Mouse (Mus musculus) liver, embryonic 11.5 days (tissue): ENCODE measurements around the gene Calcoco1. TPM values are rescaled to one million over a fixed set of nuclear protein-coding genes. Genes with fewer than 3 reads are reported as not detected.

ENCODE experiments used
- ATAC-seq: fragments of 200-750 bp; cut with Nextera tagmentation; replicated peaks from 2 replicates; pipeline ENCODE4 v1.8.0; 2017; ENCODE audit warnings: moderate number of reproducible peaks, mild to moderate bottlenecking, moderate TSS enrichment, moderate library complexity; ENCODE audit not compliant: low FRiP score
- DNase-seq: peaks from one replicate; pipeline ENCODE4 v3.0.0-alpha.2; 2017; ENCODE audit warnings: low spot score
- H3K27ac ChIP-seq: fragments of 300-500 bp; sonication (generic); 2 replicates; pipeline ENCODE4 v1.5.1; 2014; ENCODE audit warnings: mild to moderate bottlenecking, low read depth, low read length, control low read depth
- H3K27me3 ChIP-seq: fragments of 300-500 bp; sonication (generic); replicated peaks from 2 replicates; pipeline ENCODE4 v1.6.1; 2014; ENCODE audit warnings: low read length, mixed read lengths; ENCODE audit not compliant: control insufficient read depth, insufficient read depth
- H3K36me3 ChIP-seq: fragments of 300-500 bp; sonication (generic); 2 replicates; pipeline ENCODE4 v1.6.1; 2014; ENCODE audit warnings: mild to moderate bottlenecking, low read length, moderate library complexity, mixed read lengths; ENCODE audit not compliant: control insufficient read depth, insufficient read depth
- H3K4me1 ChIP-seq: fragments of 300-500 bp; sonication (generic); replicated peaks from 2 replicates; pipeline ENCODE4 v1.6.1; 2014; ENCODE audit warnings: low read length, mixed read lengths; ENCODE audit not compliant: control insufficient read depth, insufficient read depth
- H3K4me2 ChIP-seq: fragments of 300-500 bp; sonication (generic); 2 replicates; pipeline ENCODE4 v1.6.1; 2014; ENCODE audit warnings: mild to moderate bottlenecking, control low read depth, moderate library complexity
- H3K4me3 ChIP-seq: fragments of 300-500 bp; sonication (generic); 2 replicates; pipeline ENCODE4 v1.5.1; 2014; ENCODE audit warnings: low read depth, low read length, control low read depth
- H3K9ac ChIP-seq: fragments of 300-500 bp; sonication (generic); 2 replicates; pipeline ENCODE4 v1.6.1; 2014; ENCODE audit warnings: low read depth, low read length, control low read depth
- H3K9me3 ChIP-seq: fragments of 300-500 bp; sonication (generic); 2 replicates; pipeline ENCODE4 v1.6.1; 2016; ENCODE audit warnings: low read length, inconsistent platforms, mixed read lengths; ENCODE audit not compliant: control insufficient read depth
- WGBS: fragments of 180-500 bp; shearing (Covaris S2); extraction: QIAGEN DNeasy Blood & Tissue Kit; methylation state at CpG from one replicate; pipeline ENCODE4 v1.1.7; 2014; 5-methylcytosine and 5-hydroxymethylcytosine counted together
- polyA plus RNA-seq: library from polyadenylated mRNA; unstranded; fragments of >200 nt; fragmentation: Nextera tagmentation; extraction: Ambion mirVana; gene quantifications from 2 replicates; pipeline ENCODE4 v1.2.1, GENCODE M21; 2014

The Calcoco1 gene
- polyA plus RNA-seq, result 15.0 and 16.2 TPM in 2 replicates

DNA sequence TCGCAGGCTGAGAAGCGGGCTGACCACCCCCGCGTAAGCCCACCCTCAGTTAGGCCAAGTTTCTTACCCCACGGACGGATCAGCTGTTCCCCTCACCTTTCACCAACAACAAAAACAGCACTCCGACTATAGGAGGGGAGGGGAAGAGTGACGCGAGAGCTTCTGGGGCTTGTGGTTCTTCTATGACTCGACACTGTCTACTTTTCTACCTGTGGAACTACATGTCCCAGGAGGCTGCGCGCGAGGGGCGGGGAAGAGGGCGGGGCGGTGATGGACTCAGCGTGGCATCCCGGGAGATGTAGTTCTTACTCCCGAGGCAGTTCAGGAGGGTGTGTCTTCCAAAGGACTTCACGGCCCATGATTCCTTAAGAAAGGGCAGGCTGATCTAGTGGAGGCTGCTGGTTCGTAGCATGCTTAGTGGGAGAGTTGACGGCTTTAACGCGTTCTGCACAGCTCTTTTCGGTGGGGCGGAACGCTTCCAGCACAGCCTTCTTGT lies at the start of gene Calcoco1:
TSS of gene Calcoco1 (minus strand) at position 199 of the 496 bp plus-strand sequence.
- DNase-seq (peak; percentile 98), ATAC-seq (peak; percentile 100)
- no peaks in the 10 kb centered on the region for H3K27me3 ChIP-seq
- peak within 1 kb of the TSS; percentile 69 for H3K4me3 ChIP-seq
- 2% methylated on average over 27 of the region's 27 CpGs for WGBS
- no peaks in the 10 kb centered on the region for H3K9me3 ChIP-seq
- peak within 1 kb of the TSS; percentile 69 for H3K9ac ChIP-seq
- H3K4me2 ChIP-seq, result peak within 1 kb of the TSS; percentile 86
- H3K27ac ChIP-seq, result no peak within 1 kb of the TSS
- 0 out of 2 replicates have a peak, but pooled peaks cover 2% of the 10 kb centered on the region for H3K4me1 ChIP-seq
- no peaks in the 10 kb centered on the region for H3K36me3 ChIP-seq

GRCm38 (mm10) chr15:102770866-102771265 lies 48.9 kb upstream of the Calcoco1 start:
- H3K9ac ChIP-seq, result no peak overlapping the region
- no peaks in the 10 kb centered on the region for H3K9me3 ChIP-seq
- DNase-seq (no peak), ATAC-seq (no peak)
- no peak overlapping the region for H3K4me3 ChIP-seq
- H3K27ac ChIP-seq, result no peak overlapping the region
- 46% methylated on average over 7 of the region's 7 CpGs for WGBS
- no peaks in the 10 kb centered on the region for H3K4me1 ChIP-seq
- H3K4me2 ChIP-seq, result no peak overlapping the region
- H3K27me3 ChIP-seq, result peaks cover 23% of the 10 kb centered on the region
- no peaks in the 10 kb centered on the region for H3K36me3 ChIP-seq

- peaks cover 36% of the 10 kb centered on the region for H3K27me3 ChIP-seq
- H3K4me3 ChIP-seq, result no peak overlapping the region
- no peak for ATAC-seq
- no peak for DNase-seq
- 35% methylated on average over 2 of the region's 2 CpGs for WGBS
- no peaks in the 10 kb centered on the region for H3K4me1 ChIP-seq
- H3K9me3 ChIP-seq, result no peaks in the 10 kb centered on the region
- no peak overlapping the region for H3K4me2 ChIP-seq
- no peaks in the 10 kb centered on the region for H3K36me3 ChIP-seq
- no peak overlapping the region for H3K9ac ChIP-seq
- H3K27ac ChIP-seq, result no peak overlapping the region
These were observed 43.2 kb upstream of the Calcoco1 start for GRCm38 (mm10) chr15:102765207-102765606.

DNA sequence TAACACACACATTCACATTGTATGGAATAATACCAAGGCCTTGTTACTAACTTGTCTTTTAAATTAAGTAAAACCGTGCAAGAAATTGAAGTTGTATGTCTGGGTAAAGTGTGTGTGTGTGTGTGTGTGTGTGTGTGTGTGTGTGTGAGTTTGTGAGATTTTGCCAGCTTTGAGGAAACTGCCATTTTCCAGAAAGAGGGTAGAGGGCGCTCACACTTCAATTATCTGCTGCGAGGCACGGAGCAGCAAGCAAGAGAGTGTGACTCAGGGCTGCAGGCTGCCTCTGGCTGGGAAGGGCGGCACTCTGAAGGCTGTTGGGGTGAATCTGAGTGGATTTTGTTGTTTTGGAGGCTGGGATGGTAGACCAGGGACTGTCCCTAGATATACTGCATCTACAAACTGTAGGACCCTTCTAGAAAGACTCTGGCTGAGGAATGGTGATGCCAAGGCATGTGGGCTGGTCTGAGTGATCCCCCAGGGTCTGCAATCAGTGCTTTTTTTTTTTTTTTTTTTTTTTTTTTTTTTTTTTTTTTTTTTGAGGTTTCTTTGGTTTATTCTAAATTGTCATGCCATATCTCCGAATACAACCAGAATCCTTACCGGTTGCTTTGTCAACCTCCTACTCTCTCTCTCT lies 39.9 kb upstream of the Calcoco1 start:
- no peaks in the 10 kb centered on the region for H3K4me1 ChIP-seq
- no peak for ATAC-seq
- H3K36me3 ChIP-seq, result no peaks in the 10 kb centered on the region
- H3K4me3 ChIP-seq, result no peak overlapping the region
- no peak for DNase-seq
- no peak overlapping the region for H3K9ac ChIP-seq
- H3K27me3 ChIP-seq, result peaks cover 35% of the 10 kb centered on the region
- H3K27ac ChIP-seq, result no peak overlapping the region
- H3K4me2 ChIP-seq, result no peak overlapping the region
- no peaks in the 10 kb centered on the region for H3K9me3 ChIP-seq
- WGBS, result 9% methylated on average over 7 of the region's 7 CpGs

- no peak overlapping the region for H3K4me3 ChIP-seq
- H3K9me3 ChIP-seq, result no peaks in the 10 kb centered on the region
- no peaks in the 10 kb centered on the region for H3K4me1 ChIP-seq
- 93% methylated on average over 1 of the region's 1 CpGs for WGBS
- DNase-seq (no peak), ATAC-seq (no peak)
- no peaks in the 10 kb centered on the region for H3K36me3 ChIP-seq
- H3K27me3 ChIP-seq, result peaks cover 45% of the 10 kb centered on the region
- H3K4me2 ChIP-seq, result no peak overlapping the region
- no peak overlapping the region for H3K9ac ChIP-seq
- H3K27ac ChIP-seq, result no peak overlapping the region
These were observed 35.7 kb upstream of the Calcoco1 start for GRCm38 (mm10) chr15:102757686-102758085.

DNA sequence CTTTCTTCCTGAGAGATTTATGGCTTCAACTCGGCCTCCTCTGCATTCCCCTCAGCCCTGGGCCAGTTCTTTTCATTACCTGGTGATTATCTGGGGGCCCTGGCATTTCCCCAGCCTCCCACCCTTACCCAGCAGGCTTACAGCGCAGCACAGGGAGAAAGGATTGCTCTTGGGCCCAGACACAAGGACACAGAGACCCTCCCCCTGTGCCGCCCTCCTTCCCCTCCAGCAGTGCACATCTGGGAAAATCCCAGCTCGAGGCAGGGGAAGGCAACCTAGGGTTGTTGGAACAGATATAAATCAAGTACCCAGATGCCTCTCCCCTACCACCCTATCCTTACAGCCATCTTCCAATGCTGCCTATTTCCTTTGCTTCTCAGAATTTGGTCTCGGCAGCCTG lies 33.1 kb upstream of the Calcoco1 start:
- WGBS, result 58% methylated on average over 5 of the region's 5 CpGs
- Histone ChIP-seq H3K27ac (no peak overlapping the region), H3K36me3 (no peaks in the 10 kb centered on the region), H3K9ac (no peak overlapping the region), H3K4me2 (no peak overlapping the region), H3K4me1 (no peaks in the 10 kb centered on the region), H3K9me3 (no peaks in the 10 kb centered on the region), H3K27me3 (peaks cover 56% of the 10 kb centered on the region), H3K4me3 (no peak overlapping the region)
- no peak for ATAC-seq
- no peak for DNase-seq

- H3K9ac ChIP-seq, result no peak overlapping the region
- 55% methylated on average over 7 of the region's 7 CpGs for WGBS
- no peak overlapping the region for H3K4me2 ChIP-seq
- H3K9me3 ChIP-seq, result no peaks in the 10 kb centered on the region
- no peak overlapping the region for H3K4me3 ChIP-seq
- no peak for ATAC-seq
- no peak overlapping the region for H3K27ac ChIP-seq
- peaks cover 57% of the 10 kb centered on the region for H3K27me3 ChIP-seq
- no peak for DNase-seq
- no peaks in the 10 kb centered on the region for H3K36me3 ChIP-seq
- H3K4me1 ChIP-seq, result no peaks in the 10 kb centered on the region
These were observed 32.4 kb upstream of the Calcoco1 start for GRCm38 (mm10) chr15:102754361-102754760.

DNA sequence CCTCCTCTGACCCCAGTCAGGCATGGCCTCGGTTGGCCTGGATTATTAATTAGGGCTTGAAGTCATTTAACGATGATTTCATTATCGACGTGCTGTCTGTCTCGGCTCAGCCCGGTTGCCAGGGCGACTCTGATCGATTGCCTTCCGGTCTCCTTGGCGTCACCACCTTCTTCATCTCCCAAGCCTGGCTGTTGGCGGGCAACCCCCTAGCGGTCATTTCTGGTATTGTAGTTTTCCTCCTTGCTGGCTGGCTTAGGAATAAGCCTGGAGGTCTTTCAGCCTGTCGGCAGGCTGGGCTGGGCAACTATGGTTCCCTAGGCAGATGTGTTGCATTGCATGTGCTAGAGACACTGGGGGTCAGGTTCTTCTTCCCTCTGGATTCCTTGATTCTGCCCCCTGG lies 31.2 kb upstream of the Calcoco1 start:
- ATAC-seq, result no peak; the same call in 1 of the 2 replicates
- WGBS, result 5% methylated on average over 13 of the region's 13 CpGs
- H3K27me3 ChIP-seq, result peaks cover 69% of the 10 kb centered on the region
- DNase-seq, result peak; percentile 57
- no peaks in the 10 kb centered on the region for H3K9me3 ChIP-seq
- no peaks in the 10 kb centered on the region for H3K36me3 ChIP-seq
- H3K4me2 ChIP-seq, result no peak overlapping the region
- no peak overlapping the region for H3K4me3 ChIP-seq
- no peaks in the 10 kb centered on the region for H3K4me1 ChIP-seq
- no peak overlapping the region for H3K27ac ChIP-seq
- H3K9ac ChIP-seq, result no peak overlapping the region

DNA sequence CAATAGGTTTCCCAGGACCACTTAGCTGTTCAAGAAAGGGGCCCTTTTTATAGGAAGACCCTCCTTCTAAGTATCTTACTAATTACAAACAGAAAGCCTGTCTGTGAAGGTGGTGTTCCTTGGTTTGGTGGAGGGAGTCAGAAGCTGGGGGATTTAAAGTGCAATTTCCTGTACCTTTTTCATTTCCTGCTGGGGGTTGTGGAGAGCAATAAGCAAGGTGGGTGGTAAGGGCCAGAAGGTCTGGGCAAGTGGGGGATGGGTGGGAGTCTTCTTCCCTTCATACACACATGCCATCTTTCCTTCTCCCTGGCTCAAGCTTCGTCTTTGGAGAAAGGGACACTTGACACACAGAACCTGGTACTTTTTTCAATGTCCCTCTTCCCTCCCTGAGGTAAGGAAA lies 30.2 kb upstream of the Calcoco1 start:
- no peaks in the 10 kb centered on the region for H3K36me3 ChIP-seq
- no peak overlapping the region for H3K4me3 ChIP-seq
- no peaks in the 10 kb centered on the region; the same call in 1 of the 2 replicates for H3K4me1 ChIP-seq
- no peak overlapping the region for H3K27ac ChIP-seq
- no peak overlapping the region for H3K4me2 ChIP-seq
- DNase-seq, result no peak
- no peak overlapping the region for H3K9ac ChIP-seq
- peaks cover 79% of the 10 kb centered on the region for H3K27me3 ChIP-seq
- no peak for ATAC-seq
- 32% methylated on average over 1 of the region's 1 CpGs for WGBS
- no peaks in the 10 kb centered on the region for H3K9me3 ChIP-seq
